Mouse (Mus musculus) lung, embryonic 14.5 days (tissue): Measurements from ENCODE around the gene Rgl3. TPM values are rescaled to one million over a fixed set of nuclear protein-coding genes. Genes with fewer than 3 reads are reported as not detected.
A peak's percentile ranks its signal among the peaks of the same experiment; 100 is the strongest.

Experiments
- ATAC-seq: fragments of 200-750 bp; cut with Nextera tagmentation; 2 replicates; pipeline ENCODE4 v1.8.0; 2017; ENCODE audit warnings: mild to moderate bottlenecking, moderate TSS enrichment, moderate library complexity; ENCODE audit not compliant: insufficient read depth
- DNase-seq: peaks from one replicate; pipeline ENCODE4 v3.0.0-alpha.2; 2015
- H3K27ac ChIP-seq: fragments of 300-500 bp; sonication (generic); 2 replicates; pipeline ENCODE4 v1.5.1; 2014; ENCODE audit warnings: low read depth, mild to moderate bottlenecking, moderate library complexity
- H3K27me3 ChIP-seq: fragments of 300-500 bp; sonication (generic); 2 replicates; pipeline ENCODE4 v1.6.1; 2014; ENCODE audit warnings: low read length, control low read depth; ENCODE audit not compliant: insufficient read depth
- H3K36me3 ChIP-seq: fragments of 300-500 bp; sonication (generic); 2 replicates; pipeline ENCODE4 v1.6.1; 2014; ENCODE audit warnings: control low read depth; ENCODE audit not compliant: insufficient read depth
- H3K4me1 ChIP-seq: fragments of 300-500 bp; sonication (generic); 2 replicates; pipeline ENCODE4 v1.6.1; 2014; ENCODE audit warnings: antibody characterized with exemption, control low read depth; ENCODE audit not compliant: insufficient read depth
- H3K4me2 ChIP-seq: fragments of 300-500 bp; sonication (generic); 2 replicates; pipeline ENCODE4 v1.6.1; 2014; ENCODE audit warnings: mild to moderate bottlenecking
- H3K4me3 ChIP-seq: fragments of 300-500 bp; sonication (generic); 2 replicates; pipeline ENCODE4 v1.5.1; 2014; ENCODE audit warnings: low read depth, low read length
- H3K9ac ChIP-seq: fragments of 300-500 bp; sonication (generic); 2 replicates; pipeline ENCODE4 v1.6.1; 2014
- H3K9me3 ChIP-seq: fragments of 300-500 bp; sonication (generic); 2 replicates; pipeline ENCODE4 v1.6.1; 2016; ENCODE audit warnings: low read depth, low read length, control low read depth
- CTCF ChIP-seq: IDR thresholded peaks from 2 replicates; pipeline ENCODE4 v1.5.1; 2016; ENCODE audit warnings: antibody characterized with exemption, low read depth
- WGBS: fragments of 180-500 bp; shearing (Covaris S2); extraction: QIAGEN DNeasy Blood & Tissue Kit; methylation state at CpG from one replicate; pipeline ENCODE4 v1.1.7; 2014; 5-methylcytosine and 5-hydroxymethylcytosine counted together
- polyA plus RNA-seq: library from polyadenylated mRNA; unstranded; fragments of >200 nt; fragmentation: Nextera tagmentation; extraction: Ambion mirVana; gene quantifications from 2 replicates; pipeline ENCODE4 v1.2.1, GENCODE M21; 2014

Rgl3 gene
- polyA plus RNA-seq: 3.8 and 5.5 TPM in 2 replicates

- DNase-seq (peak; percentile 50), ATAC-seq (0 out of 2 replicates have a peak, but pooled peaks have one; percentile 52)
- peak within 1 kb of the TSS; percentile 81 for H3K4me2 ChIP-seq
- peak within 1 kb of the TSS; percentile 36 for H3K9ac ChIP-seq
- H3K4me3 ChIP-seq: peak within 1 kb of the TSS; percentile 50
- H3K9me3 ChIP-seq: no peaks in the 10 kb centered on the region
- no peak within 1 kb of the TSS for H3K27ac ChIP-seq
- H3K27me3 ChIP-seq: peaks cover 71% of the 10 kb centered on the region
- WGBS: under 1% methylated on average over 42 of the region's 42 CpGs
- no peaks in the 10 kb centered on the region for H3K36me3 ChIP-seq
- TF ChIP-seq CTCF: no peak; the same call in 1 of the 2 replicates
- H3K4me1 ChIP-seq: peaks cover 6% of the 10 kb centered on the region; the same call in 1 of the 2 replicates
These were observed at the start of gene Rgl3 for GRCm38 (mm10) chr9:21989230-21990110. TSS of gene Rgl3 (minus strand) at chr9:21989446.

- ATAC-seq (no peak), DNase-seq (no peak)
- no peaks in the 10 kb centered on the region for H3K36me3 ChIP-seq
- no peaks in the 10 kb centered on the region for H3K27me3 ChIP-seq
- no peak overlapping the region for H3K4me3 ChIP-seq
- WGBS: 68% methylated on average over 10 of the region's 10 CpGs
- no peak overlapping the region for H3K27ac ChIP-seq
- H3K4me2 ChIP-seq: no peak overlapping the region
- no peak overlapping the region for H3K9ac ChIP-seq
- no peaks in the 10 kb centered on the region for H3K4me1 ChIP-seq
- no peaks in the 10 kb centered on the region for H3K9me3 ChIP-seq
- no peak for TF ChIP-seq CTCF
These were observed 48.6 kb upstream of the Rgl3 start for GRCm38 (mm10) chr9:22037826-22038225.

- Histone ChIP-seq H3K27me3 (no peaks in the 10 kb centered on the region), H3K4me1 (no peaks in the 10 kb centered on the region), H3K27ac (no peak overlapping the region), H3K4me3 (no peak overlapping the region), H3K36me3 (no peaks in the 10 kb centered on the region), H3K9me3 (no peaks in the 10 kb centered on the region), H3K4me2 (no peak overlapping the region), H3K9ac (no peak overlapping the region)
- 57% methylated on average over 6 of the region's 6 CpGs for WGBS
- no peak for TF ChIP-seq CTCF
- DNase-seq: no peak
- ATAC-seq: no peak
These were observed 46.2 kb upstream of the Rgl3 start for GRCm38 (mm10) chr9:22035300-22036044.

- no peak for TF ChIP-seq CTCF
- Histone ChIP-seq H3K36me3 (no peaks in the 10 kb centered on the region), H3K4me1 (no peaks in the 10 kb centered on the region), H3K4me2 (no peak overlapping the region), H3K27me3 (no peaks in the 10 kb centered on the region), H3K4me3 (no peak overlapping the region), H3K9me3 (no peaks in the 10 kb centered on the region), H3K9ac (no peak overlapping the region), H3K27ac (no peak overlapping the region)
- 86% methylated on average over 9 of the region's 9 CpGs for WGBS
- ATAC-seq (no peak), DNase-seq (no peak)
These were observed 41.1 kb upstream of the Rgl3 start for GRCm38 (mm10) chr9:22030386-22030785.

GRCm38 (mm10) chr9:22028467-22028866, 39.2 kb upstream of the Rgl3 start:
- DNase-seq (no peak), ATAC-seq (no peak)
- TF ChIP-seq CTCF: no peak
- Histone ChIP-seq H3K9me3 (no peaks in the 10 kb centered on the region), H3K36me3 (no peaks in the 10 kb centered on the region), H3K9ac (no peak overlapping the region), H3K27me3 (no peaks in the 10 kb centered on the region), H3K4me1 (no peaks in the 10 kb centered on the region), H3K27ac (no peak overlapping the region), H3K4me3 (no peak overlapping the region), H3K4me2 (no peak overlapping the region)
- 41% methylated on average over 7 of the region's 7 CpGs for WGBS

GRCm38 (mm10) chr9:22024592-22024991, 35.3 kb upstream of the Rgl3 start:
- Histone ChIP-seq H3K4me2 (no peak overlapping the region), H3K9me3 (no peaks in the 10 kb centered on the region), H3K4me3 (no peak overlapping the region), H3K9ac (no peak overlapping the region), H3K27me3 (no peaks in the 10 kb centered on the region), H3K4me1 (no peaks in the 10 kb centered on the region), H3K27ac (no peak overlapping the region), H3K36me3 (no peaks in the 10 kb centered on the region)
- no peak for ATAC-seq
- 36% methylated on average over 8 of the region's 8 CpGs for WGBS
- DNase-seq: no peak
- no peak for TF ChIP-seq CTCF

GRCm38 (mm10) chr9:22017208-22017825, 28.1 kb upstream of the Rgl3 start:
- no peaks in the 10 kb centered on the region for H3K9me3 ChIP-seq
- H3K27ac ChIP-seq: no peak overlapping the region
- no peak for ATAC-seq
- no peak overlapping the region for H3K4me3 ChIP-seq
- no peaks in the 10 kb centered on the region for H3K27me3 ChIP-seq
- H3K9ac ChIP-seq: no peak overlapping the region
- WGBS: 65% methylated on average over 7 of the region's 7 CpGs
- no peaks in the 10 kb centered on the region for H3K4me1 ChIP-seq
- H3K36me3 ChIP-seq: peaks cover 25% of the 10 kb centered on the region
- TF ChIP-seq CTCF: no peak
- no peak for DNase-seq
- H3K4me2 ChIP-seq: no peak overlapping the region
